Mouse (Mus musculus) neural tube, embryonic 15.5 days (tissue): ENCODE results near the gene March10. TPM values are rescaled to one million over a fixed set of nuclear protein-coding genes. Genes with fewer than 3 reads are reported as not detected.

Source experiments
- ATAC-seq: fragments of 200-750 bp; cut with Nextera tagmentation; 2 replicates; pipeline ENCODE4 v1.8.0; 2017; ENCODE audit warnings: mild to moderate bottlenecking, moderate TSS enrichment, moderate library complexity; ENCODE audit not compliant: low FRiP score
- H3K27ac ChIP-seq: fragments of 300-500 bp; sonication (generic); replicated peaks from 2 replicates; pipeline ENCODE4 v1.5.1; 2015; ENCODE audit warnings: mild to moderate bottlenecking, inconsistent platforms
- H3K27me3 ChIP-seq: fragments of 300-500 bp; sonication (generic); replicated peaks from 2 replicates; pipeline ENCODE4 v1.6.1; 2015; ENCODE audit warnings: inconsistent platforms
- H3K36me3 ChIP-seq: fragments of 300-500 bp; sonication (generic); 2 replicates; pipeline ENCODE4 v1.6.1; 2015; ENCODE audit warnings: inconsistent platforms
- H3K4me1 ChIP-seq: fragments of 300-500 bp; sonication (generic); 2 replicates; pipeline ENCODE4 v1.6.1; 2015; ENCODE audit warnings: inconsistent platforms
- H3K4me2 ChIP-seq: fragments of 300-500 bp; sonication (generic); 2 replicates; pipeline ENCODE4 v1.6.1; 2015; ENCODE audit warnings: inconsistent platforms, mild to moderate bottlenecking, moderate library complexity
- H3K4me3 ChIP-seq: fragments of 300-500 bp; sonication (generic); replicated peaks from 2 replicates; pipeline ENCODE4 v1.5.1; 2015; ENCODE audit warnings: mild to moderate bottlenecking, inconsistent platforms
- H3K9ac ChIP-seq: fragments of 300-500 bp; sonication (generic); replicated peaks from 2 replicates; pipeline ENCODE4 v1.6.1; 2015; ENCODE audit warnings: mild to moderate bottlenecking, inconsistent platforms
- H3K9me3 ChIP-seq: fragments of 300-500 bp; sonication (generic); replicated peaks from 2 replicates; pipeline ENCODE4 v1.6.1; 2016; ENCODE audit warnings: inconsistent platforms
- WGBS: fragments of 180-500 bp; shearing (Covaris S2); methylation state at CpG from one replicate; pipeline ENCODE4 v1.1.7; 2015; ENCODE audit warnings: mixed read lengths; 5-methylcytosine and 5-hydroxymethylcytosine counted together
- polyA plus RNA-seq: library from polyadenylated mRNA; unstranded; fragments of >200 nt; fragmentation: Nextera tagmentation; extraction: Ambion mirVana; gene quantifications from 2 replicates; pipeline ENCODE4 v1.2.1, GENCODE M21; 2015

March10 gene
- polyA plus RNA-seq, 1 experiment from 2014 or later: 0.73 TPM

DNA sequence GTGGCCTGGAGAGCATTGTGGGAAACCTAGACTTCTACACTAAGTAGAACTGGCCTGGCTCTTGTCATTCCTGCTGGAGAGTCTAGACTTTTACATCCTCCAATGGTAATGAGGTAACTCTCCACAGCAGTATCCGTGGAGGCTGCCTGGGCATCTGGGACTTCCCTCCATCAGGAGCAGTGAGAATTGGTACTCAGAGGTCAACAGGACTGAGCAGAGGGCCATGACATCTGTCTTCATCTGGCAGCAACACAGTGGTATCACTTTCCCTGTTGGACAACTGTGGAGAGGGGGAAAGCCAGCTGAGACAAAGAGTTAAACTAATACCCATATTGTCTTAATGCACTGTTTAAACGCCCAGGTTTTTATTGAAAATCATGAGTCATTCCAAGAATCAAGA is 26.2 kb upstream of the March10 start:
- Histone ChIP-seq H3K9ac (no peak overlapping the region), H3K4me1 (no peaks in the 10 kb centered on the region), H3K27ac (no peak overlapping the region), H3K36me3 (no peaks in the 10 kb centered on the region), H3K27me3 (no peaks in the 10 kb centered on the region), H3K4me2 (no peak overlapping the region), H3K9me3 (no peaks in the 10 kb centered on the region), H3K4me3 (no peak overlapping the region)
- WGBS: 80% methylated on average over 2 of the region's 2 CpGs
- no peak for ATAC-seq

- whole genome bisulfite sequencing: 71% methylated on average over 2 of the region's 2 CpGs
- no peaks in the 10 kb centered on the region for H3K36me3 ChIP-seq
- no peak overlapping the region for H3K4me3 ChIP-seq
- ATAC-seq: no peak
- no peak overlapping the region for H3K27ac ChIP-seq
- H3K4me2 ChIP-seq: no peak overlapping the region
- H3K9ac ChIP-seq: no peak overlapping the region
- H3K9me3 ChIP-seq: no peaks in the 10 kb centered on the region
- no peaks in the 10 kb centered on the region for H3K27me3 ChIP-seq
- peaks cover 2% of the 10 kb centered on the region; the same call in 1 of the 2 replicates for H3K4me1 ChIP-seq
Observed at GRCm38 (mm10) chr11:105474746-105475145, 18.2 kb upstream of the March10 start.

DNA sequence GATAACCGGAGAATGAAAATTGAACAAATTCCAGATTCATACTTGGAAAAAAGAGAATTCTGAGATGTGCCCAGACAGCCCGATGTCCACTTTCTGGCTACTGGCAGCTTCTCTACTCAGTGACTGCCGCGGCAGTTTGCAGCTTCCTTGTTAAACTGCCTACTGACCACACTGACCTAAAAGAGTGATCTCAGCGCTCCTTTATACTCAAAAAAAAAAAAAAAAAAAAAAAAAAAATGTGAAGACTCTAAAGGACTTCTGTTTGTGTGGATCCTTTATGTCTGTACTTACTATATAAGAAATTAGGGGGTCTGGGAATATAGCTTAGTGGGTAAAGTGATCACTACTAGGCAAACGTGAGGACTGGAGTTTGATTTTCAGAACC is 17.8 kb upstream of the March10 start:
- no peak overlapping the region for H3K4me3 ChIP-seq
- no peaks in the 10 kb centered on the region for H3K27me3 ChIP-seq
- no peak overlapping the region for H3K4me2 ChIP-seq
- H3K36me3 ChIP-seq: no peaks in the 10 kb centered on the region
- 65% methylated on average over 6 of the region's 6 CpGs for WGBS
- H3K4me1 ChIP-seq: peaks cover 5% of the 10 kb centered on the region; the same call in 1 of the 2 replicates
- ATAC-seq: no peak
- no peaks in the 10 kb centered on the region for H3K9me3 ChIP-seq
- H3K27ac ChIP-seq: no peak overlapping the region
- H3K9ac ChIP-seq: no peak overlapping the region

GRCm38 (mm10) chr11:105473716-105474351 is 17.3 kb upstream of the March10 start:
- H3K4me2 ChIP-seq: no peak overlapping the region
- H3K36me3 ChIP-seq: no peaks in the 10 kb centered on the region
- peaks cover 5% of the 10 kb centered on the region; the same call in 1 of the 2 replicates for H3K4me1 ChIP-seq
- H3K4me3 ChIP-seq: no peak overlapping the region
- H3K9ac ChIP-seq: no peak overlapping the region
- no peaks in the 10 kb centered on the region for H3K27me3 ChIP-seq
- no peaks in the 10 kb centered on the region for H3K9me3 ChIP-seq
- ATAC-seq: no peak
- WGBS: 57% methylated on average over 5 of the region's 5 CpGs
- no peak overlapping the region for H3K27ac ChIP-seq

DNA sequence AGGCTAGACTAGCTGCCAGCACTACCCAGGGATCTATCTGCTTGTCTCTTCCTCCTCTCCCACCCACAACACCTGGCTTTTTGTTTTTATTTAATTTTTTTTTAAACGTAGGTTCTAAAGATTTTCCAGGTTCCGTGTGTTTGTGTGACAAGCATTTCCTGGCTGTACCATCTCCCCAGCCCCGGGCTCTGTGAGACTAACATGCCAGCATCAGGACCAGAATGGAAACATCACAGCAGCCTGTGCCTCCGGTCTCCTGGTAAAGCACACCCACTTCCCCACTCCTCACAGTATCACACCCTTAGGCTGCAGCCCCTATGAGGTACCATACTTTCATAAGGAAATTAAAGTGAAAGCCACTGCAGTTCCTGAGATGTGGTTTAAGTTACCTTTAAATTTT is 16.1 kb upstream of the March10 start:
- H3K9me3 ChIP-seq: no peaks in the 10 kb centered on the region
- 85% methylated on average over 4 of the region's 4 CpGs for WGBS
- H3K4me1 ChIP-seq: peaks cover 5% of the 10 kb centered on the region; the same call in 1 of the 2 replicates
- no peak overlapping the region for H3K27ac ChIP-seq
- H3K4me2 ChIP-seq: no peak overlapping the region
- H3K27me3 ChIP-seq: no peaks in the 10 kb centered on the region
- no peak overlapping the region for H3K9ac ChIP-seq
- no peak for ATAC-seq
- no peak overlapping the region for H3K4me3 ChIP-seq
- no peaks in the 10 kb centered on the region for H3K36me3 ChIP-seq

- H3K4me3 ChIP-seq: no peak overlapping the region
- 88% methylated on average over 4 of the region's 4 CpGs for whole genome bisulfite sequencing
- no peaks in the 10 kb centered on the region for H3K27me3 ChIP-seq
- no peaks in the 10 kb centered on the region for H3K36me3 ChIP-seq
- H3K4me2 ChIP-seq: no peak overlapping the region
- no peak overlapping the region for H3K27ac ChIP-seq
- ATAC-seq: no peak
- no peak overlapping the region for H3K9ac ChIP-seq
- H3K4me1 ChIP-seq: peaks cover 7% of the 10 kb centered on the region; the same call in 1 of the 2 replicates
- H3K9me3 ChIP-seq: no peaks in the 10 kb centered on the region
Observed at GRCm38 (mm10) chr11:105470896-105471295, 14.4 kb upstream of the March10 start.

- Histone ChIP-seq H3K9ac (no peak overlapping the region), H3K4me2 (no peak overlapping the region), H3K36me3 (no peaks in the 10 kb centered on the region), H3K27ac (no peak overlapping the region), H3K4me3 (no peak overlapping the region), H3K9me3 (no peaks in the 10 kb centered on the region), H3K4me1 (peaks cover 11% of the 10 kb centered on the region; the same call in 1 of the 2 replicates), H3K27me3 (no peaks in the 10 kb centered on the region)
- 80% methylated on average over 4 of the region's 4 CpGs for WGBS
- ATAC-seq: no peak
Observed at GRCm38 (mm10) chr11:105469561-105469960, 13.0 kb upstream of the March10 start.

GRCm38 (mm10) chr11:105469091-105469507 is 12.6 kb upstream of the March10 start:
- Histone ChIP-seq H3K36me3 (no peaks in the 10 kb centered on the region), H3K4me2 (no peak overlapping the region), H3K9me3 (no peaks in the 10 kb centered on the region), H3K4me3 (no peak overlapping the region), H3K4me1 (peaks cover 11% of the 10 kb centered on the region; the same call in 1 of the 2 replicates), H3K27ac (no peak overlapping the region), H3K27me3 (no peaks in the 10 kb centered on the region), H3K9ac (no peak overlapping the region)
- no peak for ATAC-seq
- 70% methylated on average over 8 of the region's 8 CpGs for WGBS

- no peak overlapping the region for H3K4me2 ChIP-seq
- no peaks in the 10 kb centered on the region for H3K9me3 ChIP-seq
- H3K36me3 ChIP-seq: no peaks in the 10 kb centered on the region
- H3K4me1 ChIP-seq: peaks cover 11% of the 10 kb centered on the region; the same call in 1 of the 2 replicates
- 67% methylated on average over 5 of the region's 5 CpGs for WGBS
- no peak overlapping the region for H3K27ac ChIP-seq
- no peak overlapping the region for H3K9ac ChIP-seq
- no peak overlapping the region for H3K4me3 ChIP-seq
- no peaks in the 10 kb centered on the region for H3K27me3 ChIP-seq
- ATAC-seq: no peak
Observed at GRCm38 (mm10) chr11:105468436-105468835, 11.9 kb upstream of the March10 start.

- Histone ChIP-seq H3K4me2 (no peak overlapping the region), H3K27ac (no peak overlapping the region), H3K9ac (no peak overlapping the region), H3K4me3 (no peak overlapping the region), H3K4me1 (peaks cover 12% of the 10 kb centered on the region; the same call in 1 of the 2 replicates), H3K9me3 (no peaks in the 10 kb centered on the region), H3K27me3 (no peaks in the 10 kb centered on the region), H3K36me3 (no peaks in the 10 kb centered on the region)
- 78% methylated on average over 3 of the region's 3 CpGs for WGBS
- no peak for ATAC-seq
Observed at GRCm38 (mm10) chr11:105467816-105468215, 11.3 kb upstream of the March10 start.

DNA sequence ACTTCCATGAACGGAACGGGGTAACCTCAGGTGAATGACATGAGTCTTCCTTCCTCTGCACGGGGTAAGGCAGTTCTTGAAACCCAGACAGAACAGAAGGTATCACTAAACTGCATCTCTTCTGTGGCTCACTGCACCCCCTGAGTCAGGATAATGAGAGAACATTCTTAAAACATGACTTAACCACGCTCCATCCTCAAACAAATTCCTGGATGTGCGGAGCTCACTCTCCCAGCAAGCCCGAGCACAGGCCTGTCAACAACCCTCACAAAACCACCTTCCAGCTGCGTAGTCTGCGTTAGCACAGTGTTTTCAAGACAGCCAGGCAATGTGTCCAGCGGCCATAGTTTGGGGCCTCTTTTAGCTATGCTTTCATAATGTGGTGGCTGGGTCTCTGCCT is 10.7 kb upstream of the March10 start:
- peaks cover 16% of the 10 kb centered on the region; the same call in 1 of the 2 replicates for H3K4me1 ChIP-seq
- no peaks in the 10 kb centered on the region for H3K36me3 ChIP-seq
- 73% methylated on average over 9 of the region's 9 CpGs for WGBS
- H3K27me3 ChIP-seq: no peaks in the 10 kb centered on the region
- no peak overlapping the region for H3K4me3 ChIP-seq
- H3K27ac ChIP-seq: no peak overlapping the region
- H3K9ac ChIP-seq: no peak overlapping the region
- ATAC-seq: no peak
- H3K9me3 ChIP-seq: no peaks in the 10 kb centered on the region
- H3K4me2 ChIP-seq: no peak overlapping the region

- Histone ChIP-seq H3K27ac (no peak overlapping the region), H3K27me3 (no peaks in the 10 kb centered on the region), H3K9me3 (no peaks in the 10 kb centered on the region), H3K4me1 (peaks cover 16% of the 10 kb centered on the region; the same call in 1 of the 2 replicates), H3K4me3 (no peak overlapping the region), H3K9ac (no peak overlapping the region), H3K4me2 (no peak overlapping the region), H3K36me3 (no peaks in the 10 kb centered on the region)
- no peak for ATAC-seq
- WGBS: 73% methylated on average over 4 of the region's 4 CpGs
Observed at GRCm38 (mm10) chr11:105466756-105467155, 10.2 kb upstream of the March10 start.
